Mouse (Mus musculus): ENCODE data around the gene Dhx16. TPM values are rescaled to one million over a fixed set of nuclear protein-coding genes. Genes with fewer than 3 reads are reported as not detected.

Dhx16 gene
- polyA plus RNA-seq, 1 experiment from 2014 or later = 40.4 TPM

- Histone ChIP-seq H3K9me3 (no peaks in the 10 kb centered on the region), H3K4me3 (no peak overlapping the region), H3K4me2 (0 out of 2 replicates have a peak overlapping the region, but pooled peaks have one; percentile 15), H3K36me3 (replicated peaks) (peaks cover 13% of the 10 kb centered on the region; the same call in 1 of the 2 replicates), H3K4me1 (peaks cover 50% of the 10 kb centered on the region), H3K9ac (no peak overlapping the region), H3K27me3 (replicated peaks) (no peaks in the 10 kb centered on the region), H3K27ac (0 out of 2 replicates have a peak overlapping the region, but pooled peaks have one; percentile 7)
- WGBS = 31% methylated on average over 21 of the region's 21 CpGs
- no peak for ATAC-seq (replicated peaks)
These were observed 5.7 kb upstream of the Dhx16 start for GRCm38 (mm10) chr17:35873774-35874519.

DNA sequence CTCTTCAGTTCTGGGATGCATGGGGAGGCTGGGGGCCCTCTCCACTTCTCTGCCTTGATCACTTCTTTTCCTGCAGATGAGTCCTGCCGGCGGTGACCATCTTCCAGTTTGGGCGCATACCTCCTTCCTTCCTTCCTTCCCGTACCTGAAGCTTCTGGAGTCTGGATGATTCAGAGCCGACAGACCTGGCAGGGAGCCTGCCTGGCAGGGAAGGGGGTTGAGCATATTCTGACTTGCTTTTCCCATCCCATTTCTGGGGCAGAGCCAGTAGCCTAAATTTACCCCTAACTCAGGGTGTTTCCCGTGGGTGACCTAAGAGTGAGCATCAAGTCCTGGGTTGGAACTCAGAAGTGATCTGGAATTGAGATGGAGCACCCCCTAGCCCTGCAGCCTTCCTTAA is 4.9 kb upstream of the Dhx16 start:
- WGBS = 92% methylated on average over 6 of the region's 6 CpGs

DNA sequence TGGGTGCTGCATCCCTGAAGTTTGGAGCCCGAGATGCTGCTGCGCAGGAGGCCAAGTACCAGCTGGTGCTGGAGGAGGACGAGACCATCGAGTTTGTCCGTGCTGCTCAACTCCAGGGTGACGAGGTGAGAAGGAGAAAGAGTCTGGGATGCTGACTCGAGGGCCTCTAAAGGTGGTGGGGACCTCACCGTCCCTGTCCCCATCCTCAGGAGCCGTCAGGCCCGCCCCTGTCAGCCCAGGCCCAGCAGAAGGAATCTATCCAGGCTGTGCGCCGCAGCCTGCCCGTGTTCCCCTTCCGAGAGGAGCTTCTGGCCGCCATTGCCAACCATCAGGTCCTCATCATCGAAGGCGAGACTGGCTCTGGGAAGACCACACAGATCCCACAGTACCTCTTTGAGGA is 3.3 kb downstream of the Dhx16 start:
- Histone ChIP-seq H3K27ac (no peak overlapping the region), H3K9ac (no peak overlapping the region), H3K4me2 (no peak overlapping the region), H3K36me3 (replicated peaks) (peaks cover 48% of the 10 kb centered on the region), H3K4me3 (no peak overlapping the region), H3K4me1 (peaks cover 16% of the 10 kb centered on the region), H3K27me3 (replicated peaks) (no peaks in the 10 kb centered on the region), H3K9me3 (no peaks in the 10 kb centered on the region)
- ATAC-seq (replicated peaks) = no peak
- 93% methylated on average over 17 of the region's 17 CpGs for WGBS

More for the DNA sequence above, 4.9 kb upstream of the Dhx16 start:
- H3K4me3 ChIP-seq = no peak overlapping the region
- no peak for ATAC-seq (replicated peaks)
- H3K9me3 ChIP-seq = no peaks in the 10 kb centered on the region
- H3K4me1 ChIP-seq = peaks cover 43% of the 10 kb centered on the region
- H3K27ac ChIP-seq = no peak overlapping the region
- peaks cover 13% of the 10 kb centered on the region; the same call in 1 of the 2 replicates for H3K36me3 ChIP-seq (replicated peaks)
- H3K4me2 ChIP-seq = no peak overlapping the region
- H3K27me3 ChIP-seq (replicated peaks) = no peaks in the 10 kb centered on the region
- no peak overlapping the region for H3K9ac ChIP-seq

- H3K4me2 ChIP-seq = no peak overlapping the region
- 97% methylated on average over 14 of the region's 14 CpGs for WGBS
- peaks cover 16% of the 10 kb centered on the region for H3K4me1 ChIP-seq
- H3K27ac ChIP-seq = no peak overlapping the region
- no peaks in the 10 kb centered on the region for H3K27me3 ChIP-seq (replicated peaks)
- no peak overlapping the region for H3K4me3 ChIP-seq
- H3K36me3 ChIP-seq (replicated peaks) = peaks cover 55% of the 10 kb centered on the region
- ATAC-seq (replicated peaks) = no peak
- no peak overlapping the region for H3K9ac ChIP-seq
- no peaks in the 10 kb centered on the region for H3K9me3 ChIP-seq
These were observed 4.2 kb downstream of the Dhx16 start for GRCm38 (mm10) chr17:35883777-35884176.

DNA sequence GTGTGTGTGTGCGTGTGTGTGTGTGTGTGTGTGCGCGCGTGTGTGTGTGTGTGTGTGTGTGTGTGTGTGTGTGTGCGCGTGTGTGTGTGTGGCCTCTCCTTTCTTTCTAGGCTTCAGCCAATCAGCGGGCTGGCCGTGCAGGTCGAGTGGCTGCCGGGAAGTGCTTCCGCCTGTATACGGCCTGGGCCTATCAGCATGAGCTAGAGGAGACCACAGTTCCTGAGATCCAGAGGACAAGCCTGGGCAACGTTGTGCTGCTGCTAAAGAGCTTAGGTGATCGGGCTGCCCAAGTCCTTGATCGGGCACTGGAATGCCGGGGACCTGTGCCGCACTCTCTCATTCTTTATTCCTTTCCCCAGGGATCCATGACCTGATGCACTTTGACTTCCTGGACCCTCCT is 8.1 kb downstream of the Dhx16 start:
- ATAC-seq (replicated peaks) = no peak

GRCm38 (mm10) chr17:35896781-35897643 is 17.4 kb downstream of the Dhx16 start, which contains the start of gene 2310061I04Rik:
Gene 2310061I04Rik, minus strand, starts transcription at chr17:35897431.
- peaks cover 42% of the 10 kb centered on the region for H3K36me3 ChIP-seq (replicated peaks)
- WGBS = under 1% methylated on average over 85 of the region's 86 CpGs

More for the DNA sequence above, 8.1 kb downstream of the Dhx16 start:
- 90% methylated on average over 11 of the region's 17 CpGs for WGBS
- Histone ChIP-seq H3K27ac (no peak overlapping the region), H3K4me2 (no peak overlapping the region), H3K9ac (no peak overlapping the region), H3K9me3 (no peaks in the 10 kb centered on the region), H3K4me3 (no peak overlapping the region), H3K27me3 (replicated peaks) (no peaks in the 10 kb centered on the region), H3K4me1 (no peaks in the 10 kb centered on the region), H3K36me3 (replicated peaks) (peaks cover 83% of the 10 kb centered on the region)

GRCm38 (mm10) chr17:35897644-35898573 is 18.3 kb downstream of the Dhx16 start:
- peak overlapping the region; percentile 99 for H3K4me2 ChIP-seq
- H3K4me3 ChIP-seq = peak overlapping the region; percentile 68
- peak; percentile 59 for ATAC-seq (replicated peaks)
- H3K36me3 ChIP-seq (replicated peaks) = peaks cover 39% of the 10 kb centered on the region
- H3K27me3 ChIP-seq (replicated peaks) = no peaks in the 10 kb centered on the region
- peaks cover 21% of the 10 kb centered on the region for H3K4me1 ChIP-seq
- WGBS = 44% methylated on average over 23 of the region's 23 CpGs
- H3K9ac ChIP-seq = peak overlapping the region; percentile 39
- H3K27ac ChIP-seq = peak overlapping the region; percentile 98
- H3K9me3 ChIP-seq = no peaks in the 10 kb centered on the region

More at GRCm38 (mm10) chr17:35896781-35897643, 17.4 kb downstream of the Dhx16 start, which contains the start of gene 2310061I04Rik:
- peak within 1 kb of the TSS; percentile 68 for H3K4me3 ChIP-seq
- peaks cover 21% of the 10 kb centered on the region for H3K4me1 ChIP-seq
- H3K4me2 ChIP-seq = peak within 1 kb of the TSS; percentile 99
- ATAC-seq (replicated peaks) = peak; percentile 93
- no peaks in the 10 kb centered on the region for H3K27me3 ChIP-seq (replicated peaks)
- H3K9me3 ChIP-seq = no peaks in the 10 kb centered on the region
- peak within 1 kb of the TSS; percentile 90 for H3K9ac ChIP-seq
- peak within 1 kb of the TSS; percentile 98 for H3K27ac ChIP-seq

- Histone ChIP-seq H3K4me2 (no peak overlapping the region), H3K9me3 (no peaks in the 10 kb centered on the region), H3K27ac (no peak overlapping the region), H3K9ac (no peak overlapping the region), H3K4me1 (peaks cover 18% of the 10 kb centered on the region), H3K36me3 (replicated peaks) (peaks cover 55% of the 10 kb centered on the region), H3K4me3 (no peak overlapping the region), H3K27me3 (replicated peaks) (no peaks in the 10 kb centered on the region)
- no peak for ATAC-seq (replicated peaks)
- 96% methylated on average over 3 of the region's 3 CpGs for WGBS
These were observed 21.0 kb downstream of the Dhx16 start for GRCm38 (mm10) chr17:35900636-35901035.

GRCm38 (mm10) chr17:35903343-35903991 is 23.8 kb downstream of the Dhx16 start:
- H3K4me2 ChIP-seq = no peak overlapping the region

GRCm38 (mm10) chr17:35903992-35904355 is 24.4 kb downstream of the Dhx16 start:
- no peaks in the 10 kb centered on the region for H3K9me3 ChIP-seq
- no peak overlapping the region for H3K9ac ChIP-seq
- H3K4me2 ChIP-seq = no peak overlapping the region
- H3K27ac ChIP-seq = no peak overlapping the region
- 82% methylated on average over 4 of the region's 4 CpGs for WGBS
- ATAC-seq (replicated peaks) = no peak
- H3K27me3 ChIP-seq (replicated peaks) = no peaks in the 10 kb centered on the region
- no peak overlapping the region for H3K4me3 ChIP-seq
- H3K4me1 ChIP-seq = peaks cover 23% of the 10 kb centered on the region
- peaks cover 60% of the 10 kb centered on the region for H3K36me3 ChIP-seq (replicated peaks)

More at GRCm38 (mm10) chr17:35903343-35903991, 23.8 kb downstream of the Dhx16 start:
- Histone ChIP-seq H3K4me1 (peaks cover 18% of the 10 kb centered on the region), H3K9ac (no peak overlapping the region), H3K9me3 (no peaks in the 10 kb centered on the region), H3K4me3 (no peak overlapping the region), H3K36me3 (replicated peaks) (peaks cover 61% of the 10 kb centered on the region), H3K27ac (no peak overlapping the region), H3K27me3 (replicated peaks) (no peaks in the 10 kb centered on the region)
- no peak for ATAC-seq (replicated peaks)
- 93% methylated on average over 9 of the region's 9 CpGs for WGBS

- H3K9me3 ChIP-seq = no peaks in the 10 kb centered on the region
- H3K4me3 ChIP-seq = no peak overlapping the region
- no peak overlapping the region for H3K27ac ChIP-seq
- H3K27me3 ChIP-seq (replicated peaks) = no peaks in the 10 kb centered on the region
- H3K4me1 ChIP-seq = peaks cover 31% of the 10 kb centered on the region
- no peak overlapping the region for H3K4me2 ChIP-seq
- peaks cover 48% of the 10 kb centered on the region for H3K36me3 ChIP-seq (replicated peaks)
- 94% methylated on average over 1 of the region's 1 CpGs for whole genome bisulfite sequencing
- H3K9ac ChIP-seq = no peak overlapping the region
- ATAC-seq (replicated peaks) = no peak
These were observed 26.0 kb downstream of the Dhx16 start for GRCm38 (mm10) chr17:35905587-35905986.

Measured in midbrain, embryonic 15.5 days (tissue).